Mouse (Mus musculus): Measurements from ENCODE around the gene Olfr449. TPM values are rescaled to one million over a fixed set of nuclear protein-coding genes. Genes with fewer than 3 reads are reported as not detected.

The Olfr449 gene
- polyA plus RNA-seq (2015; fragmentation: Nextera tagmentation; extraction: Ambion mirVana), result not detected in 2 replicates

GRCm38 (mm10) chr6:42834084-42834483 is at the start of gene Olfr449:
TSS of gene Olfr449 (plus strand) at chr6:42834384.
- Histone ChIP-seq H3K27ac (replicated peaks) (no peak within 1 kb of the TSS), H3K4me2 (no peak within 1 kb of the TSS), H3K4me1 (no peaks in the 10 kb centered on the region), H3K27me3 (replicated peaks) (no peaks in the 10 kb centered on the region), H3K9ac (no peak within 1 kb of the TSS), H3K36me3 (no peaks in the 10 kb centered on the region), H3K9me3 (no peaks in the 10 kb centered on the region), H3K4me3 (no peak within 1 kb of the TSS)
- ATAC-seq (ENCODE audit: extremely low read depth, insufficient number of reproducible peaks, low FRiP score, low TSS enrichment), result no peak

- Histone ChIP-seq H3K4me1 (no peaks in the 10 kb centered on the region), H3K27me3 (replicated peaks) (no peaks in the 10 kb centered on the region), H3K27ac (replicated peaks) (no peak within 1 kb of the TSS), H3K4me3 (no peak within 1 kb of the TSS), H3K4me2 (no peak within 1 kb of the TSS), H3K9me3 (no peaks in the 10 kb centered on the region), H3K9ac (no peak within 1 kb of the TSS), H3K36me3 (no peaks in the 10 kb centered on the region)
- no peak for ATAC-seq (ENCODE audit: extremely low read depth, insufficient number of reproducible peaks, low FRiP score, low TSS enrichment)
Measured at GRCm38 (mm10) chr6:42784793-42785192, 49.4 kb upstream of the Olfr449 start, which contains the start of gene Olfr452. TSS of gene Olfr452 (plus strand) at chr6:42785093.

GRCm38 (mm10) chr6:42790247-42790948 is 43.8 kb upstream of the Olfr449 start:
- WGBS, result 41% methylated on average over 4 of the region's 4 CpGs

DNA sequence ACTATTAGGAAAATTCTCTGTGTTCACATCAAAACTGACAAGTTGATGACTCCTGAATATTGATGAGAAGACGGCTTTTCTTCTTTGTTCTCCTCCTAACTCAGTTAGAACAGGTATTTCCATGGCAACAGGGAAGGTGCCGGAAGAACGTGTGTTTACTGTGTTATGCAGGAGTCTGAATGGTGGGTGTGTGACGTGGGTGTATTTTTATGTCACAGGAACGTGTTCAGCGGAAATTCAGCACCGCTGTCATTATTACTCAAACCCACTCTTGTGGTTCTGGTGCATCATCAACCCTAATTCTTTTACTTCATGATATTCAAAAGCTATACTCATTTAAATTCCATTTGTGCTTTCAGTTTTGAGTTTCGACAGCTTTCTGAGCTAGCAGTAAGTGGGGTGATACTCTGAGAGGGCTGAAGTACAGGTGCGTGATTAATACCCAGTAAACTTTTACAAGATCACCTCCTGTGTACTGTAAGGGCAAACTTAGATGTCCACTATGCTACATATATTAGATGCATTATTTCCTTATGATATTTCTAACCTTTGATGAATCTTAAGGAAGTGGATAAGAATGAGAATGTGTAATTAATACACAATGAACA is 43.1 kb upstream of the Olfr449 start:
- Histone ChIP-seq H3K4me3 (no peak overlapping the region), H3K27ac (replicated peaks) (no peak overlapping the region), H3K27me3 (replicated peaks) (no peaks in the 10 kb centered on the region), H3K9me3 (no peaks in the 10 kb centered on the region), H3K36me3 (no peaks in the 10 kb centered on the region), H3K4me2 (no peak overlapping the region), H3K4me1 (no peaks in the 10 kb centered on the region), H3K9ac (no peak overlapping the region)
- no peak for ATAC-seq (ENCODE audit: extremely low read depth, insufficient number of reproducible peaks, low FRiP score, low TSS enrichment)
- WGBS, result 75% methylated on average over 9 of the region's 9 CpGs

More at GRCm38 (mm10) chr6:42790247-42790948, 43.8 kb upstream of the Olfr449 start:
- H3K36me3 ChIP-seq, result no peaks in the 10 kb centered on the region
- no peak overlapping the region for H3K27ac ChIP-seq (replicated peaks)
- H3K27me3 ChIP-seq (replicated peaks), result no peaks in the 10 kb centered on the region
- no peaks in the 10 kb centered on the region for H3K9me3 ChIP-seq
- ATAC-seq (ENCODE audit: extremely low read depth, insufficient number of reproducible peaks, low FRiP score, low TSS enrichment), result no peak
- H3K9ac ChIP-seq, result no peak overlapping the region
- no peak overlapping the region for H3K4me3 ChIP-seq
- no peaks in the 10 kb centered on the region for H3K4me1 ChIP-seq
- H3K4me2 ChIP-seq, result no peak overlapping the region

- Histone ChIP-seq H3K36me3 (no peaks in the 10 kb centered on the region), H3K4me1 (no peaks in the 10 kb centered on the region), H3K27ac (replicated peaks) (no peak overlapping the region), H3K9me3 (no peaks in the 10 kb centered on the region), H3K27me3 (replicated peaks) (no peaks in the 10 kb centered on the region), H3K9ac (no peak overlapping the region), H3K4me2 (no peak overlapping the region), H3K4me3 (no peak overlapping the region)
- ATAC-seq (ENCODE audit: extremely low read depth, insufficient number of reproducible peaks, low FRiP score, low TSS enrichment), result no peak
- 81% methylated on average over 3 of the region's 3 CpGs for WGBS
Measured at GRCm38 (mm10) chr6:42794982-42795381, 39.2 kb upstream of the Olfr449 start.

- no peak within 1 kb of the TSS for H3K9ac ChIP-seq
- H3K27ac ChIP-seq (replicated peaks), result no peak within 1 kb of the TSS
- ATAC-seq (ENCODE audit: extremely low read depth, insufficient number of reproducible peaks, low FRiP score, low TSS enrichment), result no peak
- H3K9me3 ChIP-seq, result no peaks in the 10 kb centered on the region
- no peaks in the 10 kb centered on the region for H3K36me3 ChIP-seq
- no peaks in the 10 kb centered on the region for H3K4me1 ChIP-seq
- H3K4me3 ChIP-seq, result no peak within 1 kb of the TSS
- H3K27me3 ChIP-seq (replicated peaks), result no peaks in the 10 kb centered on the region
- H3K4me2 ChIP-seq, result no peak within 1 kb of the TSS
- 57% methylated on average over 1 of the region's 1 CpGs for WGBS
Measured at GRCm38 (mm10) chr6:42811639-42812038, 22.5 kb upstream of the Olfr449 start, which contains the start of gene Olfr450. TSS of gene Olfr450 (plus strand) at chr6:42811939.

GRCm38 (mm10) chr6:42860222-42860819 is 26.1 kb downstream of the Olfr449 start:
- Histone ChIP-seq H3K9me3 (no peaks in the 10 kb centered on the region), H3K9ac (no peak overlapping the region), H3K27me3 (replicated peaks) (no peaks in the 10 kb centered on the region), H3K27ac (replicated peaks) (no peak overlapping the region), H3K4me2 (no peak overlapping the region), H3K4me3 (no peak overlapping the region), H3K4me1 (no peaks in the 10 kb centered on the region), H3K36me3 (no peaks in the 10 kb centered on the region)
- no peak for ATAC-seq (ENCODE audit: extremely low read depth, insufficient number of reproducible peaks, low FRiP score, low TSS enrichment)
- WGBS, result 7% methylated on average over 4 of the region's 4 CpGs

- Histone ChIP-seq H3K9me3 (no peaks in the 10 kb centered on the region), H3K4me1 (no peaks in the 10 kb centered on the region), H3K27me3 (replicated peaks) (no peaks in the 10 kb centered on the region), H3K27ac (replicated peaks) (no peak overlapping the region), H3K4me3 (no peak overlapping the region), H3K4me2 (no peak overlapping the region), H3K36me3 (no peaks in the 10 kb centered on the region), H3K9ac (no peak overlapping the region)
- WGBS, result 72% methylated on average over 3 of the region's 3 CpGs
- ATAC-seq (ENCODE audit: extremely low read depth, insufficient number of reproducible peaks, low FRiP score, low TSS enrichment), result no peak
Measured at GRCm38 (mm10) chr6:42869695-42870094, 35.5 kb downstream of the Olfr449 start.

- no peaks in the 10 kb centered on the region for H3K36me3 ChIP-seq
- H3K4me3 ChIP-seq, result no peak overlapping the region
- no peak overlapping the region for H3K4me2 ChIP-seq
- H3K27ac ChIP-seq (replicated peaks), result no peak overlapping the region
- no peaks in the 10 kb centered on the region for H3K27me3 ChIP-seq (replicated peaks)
- ATAC-seq (ENCODE audit: extremely low read depth, insufficient number of reproducible peaks, low FRiP score, low TSS enrichment), result no peak
- no peak overlapping the region for H3K9ac ChIP-seq
- H3K9me3 ChIP-seq, result 0 out of 2 replicates have a peak, but pooled peaks cover 2% of the 10 kb centered on the region
- H3K4me1 ChIP-seq, result no peaks in the 10 kb centered on the region
Measured at GRCm38 (mm10) chr6:42876323-42876722, 42.1 kb downstream of the Olfr449 start.

Data from heart, embryonic 13.5 days (tissue).